Mouse (Mus musculus) embryonic fibroblast, embryonic 13.5 days (primary cell): ENCODE measurements around the gene 6330409D20Rik. TPM values are rescaled to one million over a fixed set of nuclear protein-coding genes. Genes with fewer than 3 reads are reported as not detected.

Experiments
- H3K27ac ChIP-seq: 2 replicates; pipeline ENCODE4 v1.5.1; 2012; ENCODE audit warnings: low read length, control low read depth, inconsistent platforms; ENCODE audit not compliant: insufficient read depth
- H3K4me1 ChIP-seq: 2 replicates; pipeline ENCODE4 v1.6.1; 2011; ENCODE audit warnings: low read length; ENCODE audit not compliant: control insufficient read depth, insufficient read depth
- H3K4me3 ChIP-seq: 2 replicates; pipeline ENCODE4 v1.5.1; 2011; ENCODE audit warnings: mild to moderate bottlenecking, control low read depth, low read length; ENCODE audit not compliant: insufficient read depth
- CTCF ChIP-seq: IDR thresholded peaks from 2 replicates; pipeline ENCODE4 v1.5.1; 2011; ENCODE audit warnings: mild to moderate bottlenecking, control low read depth, low read length, moderate library complexity, borderline replicate concordance; ENCODE audit not compliant: insufficient read depth
- POLR2A ChIP-seq: IDR thresholded peaks from 2 replicates; pipeline ENCODE4 v1.6.1; 2011; ENCODE audit warnings: low read depth, mild to moderate bottlenecking, control low read depth, low read length, moderate library complexity
- polyA plus RNA-seq: library from polyadenylated mRNA; stranded (reverse); fragments of >200 nt; gene quantifications from 2 replicates; pipeline ENCODE4 v1.2.4, GENCODE M21; 2011; ENCODE audit warnings: low read depth; ENCODE audit not compliant: missing spikeins, insufficient read length

6330409D20Rik gene
- polyA plus RNA-seq, 1 experiment: not detected

GRCm38 (mm10) chr2:32772626-32773279 lies 31.9 kb upstream of the 6330409D20Rik start:
- Histone ChIP-seq H3K27ac (no peak overlapping the region), H3K4me3 (no peak overlapping the region), H3K4me1 (peaks cover 7% of the 10 kb centered on the region)
- no peak for TF ChIP-seq POLR2A
- no peak for TF ChIP-seq CTCF

DNA sequence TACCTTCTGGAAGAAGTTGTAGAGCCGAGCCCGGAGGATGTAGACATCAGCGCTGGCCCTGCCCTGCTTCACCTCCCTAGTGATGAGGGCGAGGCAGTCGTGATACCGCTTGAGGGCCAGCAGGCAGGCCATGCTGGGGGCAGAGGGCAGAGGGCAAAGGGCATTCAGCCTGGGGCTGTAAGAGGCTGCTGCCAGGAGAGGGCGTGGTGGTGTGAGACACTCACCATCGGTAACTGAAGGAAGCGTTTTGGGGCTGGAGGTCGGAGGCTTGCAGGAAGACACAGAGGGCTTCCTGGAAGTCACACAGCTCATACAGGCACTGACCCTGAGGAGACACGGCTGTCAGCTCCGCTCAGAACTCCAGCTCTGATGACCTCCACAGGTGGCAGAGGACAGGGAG lies 31.1 kb upstream of the 6330409D20Rik start:
- H3K4me1 ChIP-seq: peaks cover 3% of the 10 kb centered on the region
- H3K27ac ChIP-seq: no peak overlapping the region
- no peak overlapping the region for H3K4me3 ChIP-seq
- TF ChIP-seq POLR2A (no peak), CTCF (no peak)

GRCm38 (mm10) chr2:32769327-32770085 lies 28.7 kb upstream of the 6330409D20Rik start:
- TF ChIP-seq CTCF (no peak), POLR2A (no peak)
- no peak overlapping the region for H3K4me3 ChIP-seq

DNA sequence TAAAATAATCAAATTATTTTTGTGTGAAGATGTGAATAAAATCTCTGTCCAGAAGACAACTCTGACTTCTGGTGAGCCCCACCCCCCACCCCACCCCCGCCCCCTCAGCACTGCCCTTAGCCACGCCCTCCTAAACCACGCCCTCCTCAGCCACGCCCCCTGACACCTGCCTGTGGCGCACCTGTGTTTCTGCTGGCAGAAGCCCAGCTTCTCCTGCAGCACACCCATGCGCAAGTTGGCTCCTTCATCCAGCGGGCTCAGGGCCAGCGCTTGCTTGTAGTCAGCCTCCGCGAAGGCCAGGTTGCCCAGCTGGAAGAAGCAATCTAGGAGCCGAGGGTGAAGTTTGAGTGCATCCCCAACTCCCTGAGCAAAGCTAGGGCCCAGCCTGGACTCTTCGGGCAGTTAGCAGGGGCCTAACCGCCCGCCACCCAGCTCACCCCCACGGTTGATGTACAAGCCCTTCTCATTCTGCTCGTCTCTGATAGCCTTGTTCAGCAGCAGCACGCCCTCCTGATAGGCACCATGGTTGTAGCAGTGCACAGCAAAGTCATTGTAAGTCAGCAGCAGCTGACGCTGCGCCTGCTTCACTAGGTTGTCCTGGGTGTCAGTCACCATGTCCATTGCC lies 28.0 kb upstream of the 6330409D20Rik start:
- H3K27ac ChIP-seq: no peak overlapping the region
- H3K4me1 ChIP-seq: no peaks in the 10 kb centered on the region
- no peak overlapping the region for H3K4me3 ChIP-seq
- TF ChIP-seq CTCF (no peak), POLR2A (no peak)

More at GRCm38 (mm10) chr2:32769327-32770085, 28.7 kb upstream of the 6330409D20Rik start:
- H3K27ac ChIP-seq: no peak overlapping the region
- H3K4me1 ChIP-seq: no peaks in the 10 kb centered on the region

GRCm38 (mm10) chr2:32767241-32767640 lies 26.4 kb upstream of the 6330409D20Rik start:
- H3K27ac ChIP-seq: no peak overlapping the region
- no peak overlapping the region for H3K4me3 ChIP-seq
- TF ChIP-seq CTCF (no peak), POLR2A (no peak)
- H3K4me1 ChIP-seq: no peaks in the 10 kb centered on the region

GRCm38 (mm10) chr2:32763353-32763752 lies 22.5 kb upstream of the 6330409D20Rik start:
- TF ChIP-seq POLR2A: no peak
- no peak; the same call in 1 of the 2 replicates for TF ChIP-seq CTCF
- Histone ChIP-seq H3K4me3 (no peak overlapping the region), H3K4me1 (no peaks in the 10 kb centered on the region), H3K27ac (no peak overlapping the region)

DNA sequence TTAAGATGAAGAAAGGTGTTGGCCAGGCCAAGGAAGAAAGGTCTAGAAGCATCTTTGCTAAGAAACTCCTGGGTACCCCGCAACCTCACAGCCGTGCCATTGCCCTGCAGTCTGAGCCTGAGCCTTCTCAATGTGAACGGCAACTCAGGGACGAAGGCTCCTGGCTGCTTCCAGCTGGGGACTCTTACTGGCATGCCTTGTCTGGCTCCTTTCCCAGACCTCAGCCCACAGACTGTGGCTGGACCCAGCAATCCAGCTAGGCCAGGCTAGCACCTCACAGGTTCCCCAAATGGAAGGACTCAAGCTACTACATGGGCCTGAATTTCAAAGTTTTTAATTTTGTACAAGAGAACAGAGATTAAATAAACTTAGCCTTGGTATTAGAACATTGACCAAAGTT lies 21.0 kb upstream of the 6330409D20Rik start:
- no peak overlapping the region for H3K4me3 ChIP-seq
- no peak for TF ChIP-seq CTCF
- no peak for TF ChIP-seq POLR2A
- no peak overlapping the region for H3K27ac ChIP-seq
- H3K4me1 ChIP-seq: no peaks in the 10 kb centered on the region

DNA sequence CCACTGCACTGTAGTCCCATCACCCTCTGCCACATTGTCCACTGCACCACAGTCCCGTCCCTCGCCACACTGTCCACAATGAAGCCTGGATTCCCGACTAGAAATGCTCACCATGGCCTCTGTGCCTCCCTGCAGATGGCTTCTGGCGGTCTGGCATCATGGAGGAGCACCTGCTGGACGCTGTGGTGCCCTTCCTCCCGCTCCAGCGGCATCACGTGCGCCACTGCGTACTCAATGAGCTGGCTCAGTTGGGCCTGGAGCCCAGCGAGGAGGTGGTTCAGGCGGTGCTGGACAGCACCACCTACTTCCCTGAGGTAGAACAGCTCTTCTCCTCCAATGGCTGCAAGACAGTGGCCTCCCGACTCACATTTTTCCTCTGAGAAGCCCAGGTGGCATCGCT lies 20.5 kb upstream of the 6330409D20Rik start:
- Histone ChIP-seq H3K4me3 (no peak overlapping the region), H3K4me1 (no peaks in the 10 kb centered on the region), H3K27ac (no peak overlapping the region)
- no peak for TF ChIP-seq CTCF
- TF ChIP-seq POLR2A: no peak

DNA sequence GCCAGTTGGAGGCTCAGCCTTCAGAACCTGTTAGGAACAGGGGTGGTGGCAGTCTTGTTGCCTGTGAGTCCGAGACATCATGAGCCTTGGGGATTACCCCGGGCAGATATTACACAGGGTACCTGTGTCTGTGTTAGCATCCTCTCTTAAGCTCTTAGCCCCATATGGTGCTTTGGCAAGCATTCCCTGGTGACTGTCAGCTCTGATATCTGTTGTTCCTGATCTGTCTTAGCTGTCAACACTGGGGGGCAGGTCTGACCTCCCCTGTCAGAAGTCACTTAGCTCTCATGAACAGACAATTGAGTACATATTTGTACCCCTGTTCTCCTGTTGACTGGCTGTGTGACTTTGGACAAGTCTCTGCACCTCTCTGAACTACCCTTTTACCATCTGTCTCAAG lies 18.2 kb upstream of the 6330409D20Rik start:
- TF ChIP-seq CTCF (no peak), POLR2A (no peak)
- Histone ChIP-seq H3K27ac (no peak overlapping the region), H3K4me1 (no peaks in the 10 kb centered on the region), H3K4me3 (no peak overlapping the region)

DNA sequence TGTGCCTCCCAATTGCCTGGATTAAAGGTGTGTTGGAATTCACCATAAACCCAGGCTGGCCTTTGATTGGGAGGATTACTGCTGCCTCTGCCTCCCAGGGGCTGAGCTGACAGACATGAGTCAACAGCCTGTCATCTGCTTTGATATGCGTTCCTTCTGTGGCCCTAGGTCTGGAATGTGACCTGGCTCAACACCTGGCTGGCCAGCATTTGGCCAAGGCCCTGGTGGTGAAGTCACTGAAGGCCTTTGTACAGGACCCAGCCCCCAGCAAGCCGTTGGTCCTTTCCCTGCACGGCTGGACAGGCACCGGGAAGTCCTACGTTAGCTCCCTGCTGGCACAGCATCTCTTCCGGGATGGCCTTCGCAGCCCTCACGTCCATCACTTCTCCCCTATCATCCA lies 17.7 kb upstream of the 6330409D20Rik start:
- Histone ChIP-seq H3K4me3 (no peak overlapping the region), H3K4me1 (no peaks in the 10 kb centered on the region), H3K27ac (no peak overlapping the region)
- no peak for TF ChIP-seq POLR2A
- no peak for TF ChIP-seq CTCF
